Mouse (Mus musculus) thymus, adult 2 months (tissue): ENCODE results near the gene Slc39a11.

Experiments
- CTCF ChIP-seq: fragments of 200-500 bp; IDR thresholded peaks from 2 replicates; pipeline ENCODE4 v1.5.1; 2012; ENCODE audit warnings: mild to moderate bottlenecking, control low read depth, low read length, moderate library complexity, borderline replicate concordance; ENCODE audit not compliant: control insufficient read depth, poor library complexity, insufficient read depth; ENCODE audit errors: extremely low read depth
- POLR2A ChIP-seq: fragments of 200-500 bp; IDR thresholded peaks from 2 replicates; pipeline ENCODE4 v1.6.1; 2012; ENCODE audit warnings: mild to moderate bottlenecking, low read length, control low read depth, moderate library complexity; ENCODE audit not compliant: control insufficient read depth, poor library complexity, insufficient read depth; ENCODE audit errors: extremely low read depth

DNA sequence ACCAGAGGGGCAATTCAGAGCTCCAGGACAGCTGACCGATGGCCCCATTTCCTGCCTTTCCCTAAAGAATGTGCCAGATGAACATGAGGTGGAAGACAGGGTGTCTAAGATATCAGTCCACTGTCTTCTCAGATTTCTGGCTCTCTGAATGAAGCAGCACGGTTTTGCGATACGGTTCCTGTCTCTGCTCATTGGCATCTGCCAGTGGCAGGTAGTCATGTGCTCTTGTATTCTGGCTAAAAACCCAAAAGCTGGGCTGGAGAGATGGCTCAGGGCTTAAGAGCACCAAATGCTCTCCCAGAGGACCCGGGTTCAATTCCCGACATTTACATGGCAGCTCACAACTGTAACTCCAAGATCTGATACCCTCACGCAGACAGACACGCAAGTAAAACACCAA lies 108.8 kb downstream of the Slc39a11 start:
- TF ChIP-seq CTCF, result no peak
- TF ChIP-seq POLR2A, result no peak
